Mouse (Mus musculus) T-helper 1 cell (primary cell): Measurements from ENCODE around the gene Akap8l.

ENCODE experiments used
- in situ Hi-C: fragments of 300-600 bp; cut with MboI, MseI; formaldehyde crosslinking; loops from one replicate; pipeline ENCODE4 v1.15.1; 2025; ENCODE audit warnings: high pct_unique_total_duplicates

The Akap8l gene

DNA sequence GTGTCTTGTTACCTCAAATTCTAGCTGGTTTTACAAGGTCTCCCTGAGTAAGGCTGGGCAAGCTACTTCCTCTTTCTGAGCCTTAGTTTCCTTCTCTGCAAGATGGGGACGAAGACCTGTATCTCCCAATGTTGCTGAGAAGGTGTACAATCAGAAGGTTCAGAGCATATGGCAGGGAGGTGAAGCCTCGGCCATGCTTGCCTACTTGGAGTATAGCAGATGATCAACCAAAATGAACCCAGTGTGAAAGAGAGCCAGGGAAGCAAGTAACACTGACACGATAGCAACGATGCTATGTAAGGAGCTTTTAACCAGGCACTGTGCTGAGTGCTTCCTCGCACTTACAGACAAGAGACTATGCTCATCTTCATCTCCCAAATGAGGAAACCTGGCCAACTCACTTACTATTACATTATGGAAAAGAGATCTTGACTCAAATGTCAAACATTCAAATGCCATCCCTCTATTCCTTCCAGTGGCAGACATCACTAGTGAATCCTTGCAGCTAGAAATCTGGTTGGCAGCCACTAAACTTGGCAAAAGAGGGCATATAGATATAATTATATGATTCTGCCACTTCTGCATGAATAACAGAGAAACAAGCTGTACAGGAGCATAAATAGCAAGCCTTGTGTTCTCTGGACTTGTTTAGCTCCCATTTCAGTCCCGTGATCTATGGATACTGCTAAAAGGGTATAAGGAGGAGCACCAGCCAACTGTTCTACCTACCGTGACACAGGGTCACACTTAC is 8.0 kb upstream of the Akap8l start:
- in situ Hi-C loops = no loop called here

DNA sequence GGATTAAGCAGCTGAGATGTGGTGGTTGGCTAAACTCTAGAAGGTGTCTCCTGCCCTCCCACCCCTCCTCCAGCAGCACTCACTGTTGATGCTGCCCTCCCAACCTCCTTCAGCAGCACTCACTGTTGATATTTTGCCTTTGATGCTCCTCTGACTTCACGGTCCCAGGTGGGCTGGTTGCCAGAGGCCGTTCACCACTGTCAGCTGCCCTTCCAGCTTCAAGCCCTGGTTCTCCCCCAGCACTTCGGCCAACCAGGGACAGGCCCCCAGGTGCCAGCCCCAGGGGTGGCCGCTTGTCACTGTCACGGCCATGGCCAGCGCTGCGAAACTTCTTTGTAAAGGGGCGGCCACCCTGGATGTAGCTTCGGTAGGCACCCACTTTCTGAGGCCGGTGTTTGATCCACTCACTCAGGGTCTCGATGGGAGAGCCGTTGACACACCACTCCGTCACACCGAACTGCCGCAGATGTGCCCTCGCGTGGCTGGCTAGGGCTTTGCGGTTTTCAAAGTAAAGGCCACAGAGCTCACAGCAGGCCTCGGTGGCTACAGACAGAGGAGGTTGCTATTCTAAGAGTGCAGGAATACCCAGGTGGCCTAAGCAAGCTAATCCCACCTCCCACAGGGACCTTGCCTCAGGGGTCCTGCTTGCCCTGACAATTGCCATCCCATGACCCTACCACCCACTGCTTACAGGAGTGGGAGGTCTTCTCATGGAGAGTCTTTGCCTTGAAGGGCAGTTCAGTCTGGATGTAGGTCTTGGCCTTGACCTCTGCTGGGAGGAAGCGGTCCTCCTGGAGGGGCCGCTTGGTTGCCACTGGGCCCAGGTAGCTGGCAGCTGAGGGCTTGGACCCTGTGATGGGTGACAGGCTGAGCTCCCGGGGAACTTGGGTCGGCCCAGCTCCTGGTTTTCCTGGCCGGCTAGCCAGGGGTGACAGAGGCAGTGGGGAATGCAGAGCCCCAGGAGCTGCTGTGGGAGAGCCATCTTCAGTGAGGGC is 6.7 kb upstream of the Akap8l start:
- in situ Hi-C loops = no loop called here

DNA sequence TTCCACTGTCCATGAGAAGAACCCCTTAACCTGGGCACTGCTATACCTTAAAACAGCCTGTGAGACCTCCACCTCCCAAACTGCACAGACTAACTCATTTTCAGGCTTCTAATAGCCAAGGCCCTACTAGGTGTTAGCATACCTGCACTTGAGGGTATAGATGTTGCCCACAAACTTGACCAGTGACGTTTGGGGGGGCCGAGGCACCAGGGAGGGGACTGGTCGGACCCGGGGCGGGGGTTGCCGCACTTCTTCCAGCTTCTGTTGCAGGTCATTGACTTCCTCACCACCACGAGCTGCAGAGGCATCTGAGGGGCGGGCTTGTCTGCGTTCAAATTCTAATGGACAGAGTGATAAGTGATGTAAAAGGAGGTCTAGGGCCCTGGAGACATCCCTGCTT is 5.9 kb upstream of the Akap8l start:
- in situ Hi-C loops = no loop called here

DNA sequence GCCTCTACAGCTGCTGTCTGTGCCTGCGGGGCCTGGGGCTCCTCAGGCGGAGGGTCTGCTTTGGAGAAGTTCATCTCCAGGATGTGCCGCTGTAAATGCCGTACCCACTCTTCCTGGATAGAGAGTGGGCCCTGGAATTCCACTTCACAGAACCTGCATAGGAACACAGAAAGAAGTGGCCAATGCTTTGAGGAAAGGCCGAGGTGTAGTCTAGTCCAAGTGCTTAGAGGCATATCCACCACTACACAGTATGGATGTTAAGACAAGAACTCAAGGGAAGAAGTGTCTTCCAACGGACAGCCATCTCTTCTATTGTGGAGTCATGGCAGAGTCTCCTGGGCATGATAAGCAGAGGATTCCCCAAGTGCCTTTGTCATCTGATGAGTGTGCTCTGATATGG is 4.6 kb upstream of the Akap8l start:
- in situ Hi-C loops = no loop called here

DNA sequence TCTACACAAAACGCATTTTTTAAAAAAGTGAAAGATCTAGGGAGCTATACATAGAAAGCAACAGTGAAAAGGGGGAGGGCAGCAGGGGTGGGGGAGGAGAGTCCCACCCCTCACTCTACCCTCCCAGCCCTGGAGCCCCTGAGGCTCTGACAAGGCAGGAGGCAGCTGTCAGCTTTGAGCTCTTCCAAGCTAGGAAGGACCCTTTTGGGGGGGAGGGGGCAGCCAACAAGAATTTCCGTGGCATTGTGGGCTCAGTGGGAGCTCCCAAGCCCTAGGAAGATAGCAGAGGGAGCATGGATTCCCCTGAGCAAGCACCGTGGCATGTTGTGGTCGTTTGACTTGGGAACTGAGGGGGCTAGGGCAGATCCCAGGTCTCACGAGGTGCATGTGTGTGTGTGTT is 3.8 kb upstream of the Akap8l start:
- in situ Hi-C loops = no loop called here

DNA sequence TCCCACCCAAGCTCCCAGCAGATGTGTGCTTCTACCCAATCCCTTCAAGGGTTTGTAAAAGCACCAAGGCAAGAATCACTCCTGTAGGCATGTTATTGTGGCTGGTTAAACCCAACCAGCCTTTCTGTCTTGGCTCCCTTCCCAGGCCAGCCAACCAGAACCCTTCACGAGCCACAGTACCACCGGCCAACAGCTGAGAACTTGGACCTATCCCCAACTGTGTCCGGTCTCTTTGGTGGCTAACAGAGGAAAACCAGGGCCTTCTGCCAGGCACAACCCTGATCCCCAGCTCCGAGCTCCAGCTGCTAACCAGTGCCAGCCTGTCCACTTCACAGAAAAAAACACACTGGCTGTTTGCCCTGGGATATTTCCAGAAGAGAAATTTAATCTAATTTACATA is 3.3 kb upstream of the Akap8l start:
- in situ Hi-C loops = no loop called here

DNA sequence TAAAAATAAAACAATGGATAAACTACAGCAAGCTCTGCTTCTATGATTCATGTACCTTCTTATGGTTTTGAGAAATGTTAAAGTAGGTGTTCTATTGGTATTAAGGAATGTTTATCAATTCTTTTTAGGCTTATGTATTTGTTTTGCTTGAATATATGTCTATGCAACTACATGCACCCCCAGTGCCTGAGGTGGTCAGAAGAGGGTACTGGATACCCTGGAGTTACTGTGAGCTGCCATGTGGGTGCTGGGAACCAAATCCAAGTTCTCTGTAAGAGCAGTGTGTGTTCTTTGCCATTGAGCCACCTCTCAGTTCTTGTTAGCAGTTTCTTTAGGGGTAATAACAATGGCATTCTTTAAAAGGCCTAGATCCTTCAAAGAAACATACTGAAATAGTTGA is 1.3 kb upstream of the Akap8l start:
- in situ Hi-C loops = no loop called here

DNA sequence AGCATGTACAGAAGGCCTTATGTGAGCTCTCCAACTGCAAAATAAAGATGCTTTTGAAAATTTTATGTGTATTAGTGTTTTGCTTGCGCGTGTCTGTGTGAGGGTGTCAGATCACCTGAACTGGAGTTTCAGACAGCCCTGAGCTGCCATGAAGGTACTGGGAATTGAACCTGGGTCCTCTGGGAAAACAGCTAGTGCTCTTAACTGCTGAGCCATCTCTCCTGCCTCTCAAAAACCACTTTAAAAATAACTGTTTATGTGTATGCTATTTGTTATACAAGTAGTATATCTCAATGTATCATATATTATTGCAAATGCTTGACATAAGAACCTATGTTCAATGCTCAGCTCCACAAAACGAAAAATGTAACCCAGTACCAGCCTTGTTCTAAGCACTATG is 862 bp upstream of the Akap8l start:
- in situ Hi-C loops = no loop called here

DNA sequence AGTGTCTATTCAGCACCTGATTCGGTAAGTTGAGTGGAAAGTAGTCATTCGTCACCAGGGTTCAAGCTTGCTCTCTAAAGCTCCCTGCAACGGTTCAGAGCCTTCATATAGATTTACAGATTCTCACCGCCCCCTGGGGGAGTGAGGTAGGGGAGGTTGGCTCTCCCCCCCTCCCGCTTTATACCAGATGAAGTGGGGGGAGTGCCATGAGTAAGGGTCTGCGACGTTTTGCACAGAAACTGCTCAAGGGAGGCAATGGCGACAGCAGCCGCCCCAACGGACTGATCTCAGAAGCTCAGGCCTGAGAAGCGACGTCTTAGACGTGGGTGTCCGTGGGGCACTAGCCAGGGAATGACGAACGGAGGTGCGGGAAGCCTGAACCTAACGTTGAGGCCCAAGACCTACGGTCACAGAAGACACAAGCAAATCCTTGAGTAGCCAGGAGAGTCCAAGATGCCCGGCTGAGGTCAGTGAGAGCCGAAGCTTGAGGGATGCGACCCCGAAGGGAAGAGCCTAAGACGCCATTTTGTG is 491 bp downstream of the Akap8l start:
- in situ Hi-C loops = no loop called here

DNA sequence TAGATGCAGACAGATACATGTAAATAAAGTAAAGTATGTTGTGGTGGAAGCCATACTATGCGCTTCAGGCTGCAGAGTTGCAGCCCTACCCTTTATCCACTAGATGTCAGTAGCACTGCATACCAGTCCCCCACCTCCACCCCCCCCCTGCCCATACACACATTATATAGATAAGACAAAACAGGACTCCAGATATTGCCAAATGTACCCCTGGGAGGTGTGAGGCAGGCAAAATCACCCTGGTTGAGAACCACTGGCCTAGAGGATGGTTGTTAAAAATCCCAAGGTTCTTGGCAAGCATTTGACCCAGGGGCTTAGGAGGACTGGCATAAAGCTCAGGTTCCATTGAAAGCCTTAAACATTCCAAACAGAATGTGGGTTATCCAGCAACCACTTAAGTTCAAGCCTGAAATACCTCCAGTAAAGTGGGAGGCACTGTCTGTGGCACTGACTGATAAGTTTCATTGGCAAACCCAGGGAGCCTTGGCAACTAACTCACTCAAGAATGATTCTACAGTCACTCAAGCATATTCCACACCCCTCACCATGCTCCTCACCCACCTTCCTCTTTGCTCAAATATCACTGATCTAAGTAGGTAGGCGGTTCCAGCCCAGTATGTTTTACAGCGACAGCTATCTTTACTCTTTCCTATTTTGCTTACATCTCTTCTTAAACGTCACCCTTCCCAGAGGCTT is 1.2 kb downstream of the Akap8l start:
- in situ Hi-C loops = no loop called here

DNA sequence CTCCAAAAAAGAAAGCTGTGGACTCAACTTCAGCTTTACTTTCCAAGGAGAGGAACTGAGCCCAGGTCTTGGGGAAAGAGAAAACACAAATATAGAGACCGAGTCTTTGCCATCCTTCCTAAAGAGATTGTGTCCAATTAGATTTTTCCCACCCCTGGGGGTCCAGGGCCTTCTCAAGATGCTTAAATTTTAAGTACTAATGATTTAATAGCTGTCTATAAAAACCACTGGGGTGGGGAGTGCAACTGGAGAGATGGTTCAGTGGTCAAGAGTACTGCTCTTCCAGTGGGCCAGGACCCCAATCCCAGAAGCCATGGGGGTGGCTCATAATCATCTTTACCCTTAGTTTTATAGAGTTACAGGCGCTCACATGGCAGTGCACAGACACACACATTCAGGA is 2.0 kb downstream of the Akap8l start:
- in situ Hi-C loops = no loop called here

DNA sequence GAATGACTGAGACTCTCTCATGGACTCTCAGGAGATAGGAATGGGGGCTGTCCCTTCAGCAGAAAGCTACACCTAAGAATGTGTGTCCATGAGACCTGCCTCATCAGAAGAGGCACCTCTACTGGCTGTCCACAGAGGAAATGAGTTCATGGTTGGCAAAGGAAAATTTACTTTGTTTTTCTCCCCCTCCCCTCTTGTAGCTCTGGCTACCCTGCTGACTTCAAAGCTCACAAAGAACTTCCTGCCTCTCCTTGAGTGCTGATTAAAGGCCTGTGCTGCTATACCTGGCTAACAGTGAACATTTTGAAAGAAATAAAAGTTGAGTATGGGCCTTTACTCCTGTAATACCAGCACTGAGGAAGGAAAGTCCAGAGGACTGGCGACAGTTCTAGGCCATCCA is 9.3 kb downstream of the Akap8l start:
- in situ Hi-C loops = loop anchor here (5.0 kb wide), 2 partner anchors 91 to 141 kb away; no protein-coding TSS in a partner anchor

DNA sequence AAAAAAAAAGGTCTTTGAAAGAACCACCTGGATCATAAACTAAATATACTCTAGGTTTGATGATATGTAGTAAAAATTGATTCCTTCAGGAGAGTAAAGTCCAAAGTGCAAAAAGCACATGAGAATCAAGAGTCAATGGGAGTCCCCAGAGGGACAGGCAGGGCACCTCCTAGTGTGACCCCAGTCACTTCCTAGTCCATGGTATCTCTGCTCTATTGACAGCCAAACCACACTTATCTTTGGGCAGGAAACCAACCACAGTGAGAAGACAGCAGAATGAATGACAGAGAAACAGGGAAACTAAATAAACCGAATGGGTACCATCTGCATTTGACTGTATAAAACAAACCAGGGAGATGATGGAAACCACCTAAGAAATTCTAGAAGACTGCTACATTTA is 10.3 kb downstream of the Akap8l start:
- in situ Hi-C loops = loop anchor here (5.0 kb wide), 2 partner anchors 92 to 142 kb away; no protein-coding TSS in a partner anchor

DNA sequence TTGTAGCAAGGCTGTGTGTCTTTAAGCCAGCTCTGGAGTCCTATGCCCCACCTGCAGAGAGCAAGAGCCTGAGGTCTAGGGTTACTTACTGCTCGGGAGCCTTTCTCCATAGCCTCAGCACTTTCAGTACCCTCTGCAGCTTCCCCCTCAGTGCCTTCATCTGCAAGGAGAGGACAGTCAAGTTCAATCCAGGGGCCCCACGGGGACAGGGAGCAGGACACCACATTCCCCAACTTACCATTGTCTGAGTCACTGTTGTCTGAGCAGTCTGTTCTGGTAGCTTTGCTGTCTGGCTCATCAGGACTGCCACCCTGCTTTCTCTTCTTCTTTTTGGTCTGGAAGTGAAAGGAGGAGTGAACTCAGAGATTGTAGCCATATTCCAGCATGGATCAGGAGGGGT is 14.5 kb downstream of the Akap8l start:
- in situ Hi-C loops = no loop called here

DNA sequence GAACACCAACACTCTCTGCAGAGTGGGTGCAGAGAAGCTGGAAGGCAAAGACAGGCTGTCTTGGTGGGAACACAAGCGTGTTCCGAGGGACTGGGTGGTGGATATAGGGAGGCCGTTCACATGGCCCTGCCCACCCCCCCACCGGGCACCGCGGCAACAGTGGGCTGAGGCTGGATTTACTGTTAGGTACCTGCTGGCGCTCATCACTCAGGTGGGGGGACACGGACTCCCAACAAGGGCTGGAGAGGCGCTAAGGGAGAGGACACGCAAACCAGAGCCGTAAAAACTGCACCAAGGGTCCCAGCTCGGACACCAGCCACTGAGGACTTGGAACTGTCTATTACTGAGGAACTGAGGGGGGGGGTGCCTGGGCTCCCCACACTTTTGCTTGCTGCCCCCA is 15.5 kb downstream of the Akap8l start:
- in situ Hi-C loops = no loop called here

DNA sequence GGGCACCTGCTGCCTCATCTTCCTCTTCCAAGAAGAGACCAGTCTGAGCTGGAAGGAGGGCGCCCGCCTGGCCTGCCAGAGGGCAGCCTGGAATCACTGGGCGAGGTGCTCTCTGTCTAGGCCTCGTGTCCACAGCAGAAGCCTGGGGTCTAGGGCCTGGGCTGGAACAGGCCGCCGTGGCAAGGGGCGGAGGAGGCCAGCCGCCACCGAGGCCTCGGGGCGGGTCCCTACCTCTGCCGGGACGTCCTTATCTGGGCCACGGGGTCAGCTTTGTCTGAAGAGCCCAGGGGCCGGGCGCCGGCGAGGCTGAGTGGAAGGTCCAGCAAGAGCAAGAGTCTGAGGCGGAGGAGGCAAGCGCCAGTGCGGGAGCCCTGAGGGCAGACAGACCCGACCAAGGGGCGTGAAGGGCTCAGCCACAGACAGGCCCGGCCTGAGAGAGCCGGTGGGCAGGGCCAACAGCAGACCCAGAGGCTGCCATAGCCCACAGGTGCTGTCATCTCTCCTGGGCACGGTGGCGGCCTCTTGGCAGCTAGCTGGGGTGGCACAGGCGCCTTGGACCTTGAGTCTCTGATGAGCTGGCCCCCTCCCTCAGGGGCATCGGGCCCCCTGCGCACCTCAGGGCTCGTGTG is 16.6 kb downstream of the Akap8l start:
- in situ Hi-C loops = no loop called here

DNA sequence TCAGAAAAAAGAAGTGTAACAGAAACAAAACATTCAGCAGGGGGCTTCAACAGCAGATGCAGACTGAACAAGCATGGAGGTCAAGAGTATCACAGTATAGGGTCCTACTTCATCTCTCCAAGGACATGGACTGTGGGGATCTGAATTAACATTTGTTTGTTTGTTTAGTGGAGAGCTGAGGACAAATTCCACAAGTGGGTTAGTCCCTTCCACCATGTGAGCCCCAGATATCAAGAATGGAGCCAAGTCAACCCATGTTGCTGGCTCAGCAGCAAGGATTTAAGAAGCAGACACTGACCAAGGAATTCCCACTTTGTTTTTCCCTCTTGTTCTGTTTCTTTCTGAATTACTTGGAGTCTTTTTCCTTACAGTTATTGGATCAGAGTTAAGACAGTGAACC is 22.9 kb downstream of the Akap8l start:
- in situ Hi-C loops = no loop called here

DNA sequence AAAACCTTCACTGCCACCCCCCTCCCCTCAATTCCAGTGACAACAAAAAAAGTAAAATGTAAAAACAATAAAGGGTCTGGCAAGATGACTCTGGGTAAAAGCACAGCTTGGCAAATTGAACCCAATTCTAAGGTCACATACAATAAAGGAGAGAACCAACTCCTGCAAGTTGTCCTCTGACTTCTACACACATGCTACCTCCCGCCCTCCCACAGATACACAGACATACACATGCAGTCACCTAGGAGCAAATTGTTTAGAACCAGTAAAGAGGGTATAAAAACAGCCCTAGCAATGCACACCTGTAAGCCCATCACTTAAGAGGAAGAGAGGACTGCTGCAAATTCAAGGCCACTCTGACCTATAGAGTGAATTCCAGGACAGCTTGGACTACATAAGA is 27.6 kb downstream of the Akap8l start:
- in situ Hi-C loops = no loop called here

DNA sequence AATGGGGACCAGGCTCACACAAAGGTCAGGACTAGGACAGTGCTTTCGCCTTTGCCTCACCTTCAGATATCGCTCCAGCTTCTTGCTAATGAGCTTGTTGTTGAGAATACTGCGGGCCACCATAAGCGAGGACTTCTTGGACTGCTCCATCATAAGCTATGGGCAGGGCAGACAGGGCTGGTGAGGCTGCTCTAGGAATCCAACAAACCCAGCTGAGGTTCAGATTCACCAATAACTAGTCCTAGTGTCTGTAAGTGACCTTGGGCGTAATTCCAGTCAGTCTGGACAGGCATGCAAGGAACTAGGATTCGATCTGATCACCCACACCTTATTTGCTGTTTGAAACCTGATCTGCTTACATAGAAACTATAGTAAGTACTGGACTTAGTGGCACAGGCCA is 28.6 kb downstream of the Akap8l start:
- in situ Hi-C loops = no loop called here

DNA sequence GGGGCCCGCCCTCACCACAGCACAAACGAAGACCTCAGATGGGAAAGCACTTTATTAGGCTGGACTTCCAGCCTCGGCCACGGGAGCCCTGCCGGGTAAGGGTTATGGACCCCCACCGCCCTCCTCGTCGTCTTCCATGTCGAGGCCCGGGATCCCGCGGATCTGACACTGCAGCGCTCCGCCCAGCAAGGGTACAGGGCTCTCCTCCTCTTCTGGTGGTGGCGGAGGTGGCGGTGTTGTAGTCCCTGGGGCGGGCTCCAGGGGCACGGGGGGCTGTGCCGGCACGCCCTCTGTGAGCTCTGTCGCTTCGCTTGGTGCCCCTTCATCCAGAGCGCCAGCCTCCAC is 29.0 kb downstream of the Akap8l start:
- in situ Hi-C loops = no loop called here

DNA sequence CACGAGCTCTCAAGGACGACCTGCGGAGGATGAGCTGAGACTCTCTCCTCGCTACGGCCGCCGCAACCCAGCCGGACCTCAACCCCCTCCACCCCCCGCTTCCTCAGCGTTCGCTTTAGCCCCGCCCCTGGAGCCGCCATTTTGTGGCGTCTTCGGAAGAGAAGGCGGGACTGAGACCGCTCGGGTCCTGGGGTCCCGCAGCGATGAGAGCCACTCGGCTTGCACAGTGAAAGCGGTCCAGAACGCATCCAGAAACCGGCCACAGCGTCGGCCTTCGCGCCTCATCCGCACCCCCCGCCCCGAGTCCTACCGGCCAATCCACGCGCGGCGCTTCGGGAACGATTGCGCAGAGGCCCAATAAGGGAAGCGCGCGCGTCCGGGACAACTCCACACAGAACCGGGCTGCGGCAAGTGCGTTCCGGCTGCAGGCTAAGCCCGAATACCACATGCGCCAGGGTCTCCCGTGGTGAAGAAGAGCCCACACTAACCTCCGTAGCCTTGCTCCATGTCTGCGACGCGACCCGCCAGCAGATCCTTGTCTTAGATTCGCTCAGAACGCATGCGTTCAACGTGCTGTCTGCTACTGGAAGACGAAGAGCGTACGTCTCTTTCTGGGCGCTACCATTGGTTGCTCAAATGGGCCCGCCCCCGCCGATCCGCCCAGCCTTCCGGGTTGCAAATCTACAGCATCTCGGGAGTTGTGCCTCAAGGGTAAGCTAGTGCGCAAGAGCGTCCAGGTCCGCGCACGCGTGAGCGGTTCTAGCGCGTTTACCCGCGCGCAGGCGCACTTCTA is 29.6 kb downstream of the Akap8l start, which contains the start of gene Akap8:
Akap8 (minus strand) TSS at position 642 of the 793 bp plus-strand sequence.
- in situ Hi-C loops = no loop called here
